Mouse (Mus musculus): ENCODE measurements around the gene Hip1. TPM values are rescaled to one million over a fixed set of nuclear protein-coding genes. Genes with fewer than 3 reads are reported as not detected.

Gene Hip1
- polyA plus RNA-seq, 1 experiment from 2014 or later = 40.9 TPM

- 75% methylated on average over 3 of the region's 3 CpGs for WGBS
- Histone ChIP-seq H3K9me3 (no peaks in the 10 kb centered on the region), H3K4me3 (replicated peaks) (no peak overlapping the region), H3K27me3 (no peaks in the 10 kb centered on the region), H3K27ac (no peak overlapping the region), H3K4me1 (replicated peaks) (no peaks in the 10 kb centered on the region), H3K9ac (replicated peaks) (no peak overlapping the region), H3K4me2 (replicated peaks) (no peak overlapping the region), H3K36me3 (no peaks in the 10 kb centered on the region)
- ATAC-seq = no peak
These were observed 15.6 kb downstream of the Hip1 start for GRCm38 (mm10) chr5:135529310-135529709.

GRCm38 (mm10) chr5:135527986-135528385 lies 16.9 kb downstream of the Hip1 start:
- no peaks in the 10 kb centered on the region; the same call in 1 of the 2 replicates for H3K9me3 ChIP-seq
- no peaks in the 10 kb centered on the region for H3K27me3 ChIP-seq
- no peak overlapping the region for H3K4me2 ChIP-seq (replicated peaks)
- H3K27ac ChIP-seq = no peak overlapping the region
- no peak for ATAC-seq
- no peaks in the 10 kb centered on the region for H3K36me3 ChIP-seq
- H3K9ac ChIP-seq (replicated peaks) = no peak overlapping the region
- H3K4me3 ChIP-seq (replicated peaks) = no peak overlapping the region
- H3K4me1 ChIP-seq (replicated peaks) = no peaks in the 10 kb centered on the region
- 34% methylated on average over 7 of the region's 7 CpGs for WGBS

- Histone ChIP-seq H3K36me3 (no peaks in the 10 kb centered on the region), H3K4me3 (replicated peaks) (no peak overlapping the region), H3K9me3 (no peaks in the 10 kb centered on the region; the same call in 1 of the 2 replicates), H3K4me1 (replicated peaks) (no peaks in the 10 kb centered on the region), H3K4me2 (replicated peaks) (no peak overlapping the region), H3K27ac (no peak overlapping the region), H3K27me3 (no peaks in the 10 kb centered on the region), H3K9ac (replicated peaks) (no peak overlapping the region)
- ATAC-seq = no peak
- WGBS = 87% methylated on average over 11 of the region's 11 CpGs
These were observed 20.0 kb downstream of the Hip1 start for GRCm38 (mm10) chr5:135524660-135525560.

GRCm38 (mm10) chr5:135524087-135524486 lies 20.8 kb downstream of the Hip1 start:
- Histone ChIP-seq H3K27ac (no peak overlapping the region), H3K9ac (replicated peaks) (no peak overlapping the region), H3K4me2 (replicated peaks) (no peak overlapping the region), H3K9me3 (no peaks in the 10 kb centered on the region; the same call in 1 of the 2 replicates), H3K36me3 (no peaks in the 10 kb centered on the region), H3K4me3 (replicated peaks) (no peak overlapping the region), H3K4me1 (replicated peaks) (no peaks in the 10 kb centered on the region), H3K27me3 (no peaks in the 10 kb centered on the region)
- ATAC-seq = no peak
- WGBS = 96% methylated on average over 2 of the region's 2 CpGs

- no peak overlapping the region for H3K9ac ChIP-seq (replicated peaks)
- no peak overlapping the region for H3K27ac ChIP-seq
- ATAC-seq = no peak
- H3K9me3 ChIP-seq = no peaks in the 10 kb centered on the region; the same call in 1 of the 2 replicates
- H3K36me3 ChIP-seq = no peaks in the 10 kb centered on the region
- no peak overlapping the region for H3K4me2 ChIP-seq (replicated peaks)
- H3K4me1 ChIP-seq (replicated peaks) = no peaks in the 10 kb centered on the region
- 91% methylated on average over 9 of the region's 9 CpGs for WGBS
- no peaks in the 10 kb centered on the region for H3K27me3 ChIP-seq
- no peak overlapping the region for H3K4me3 ChIP-seq (replicated peaks)
These were observed 22.7 kb downstream of the Hip1 start for GRCm38 (mm10) chr5:135522111-135522722.

- H3K9ac ChIP-seq (replicated peaks) = no peak overlapping the region
- H3K4me1 ChIP-seq (replicated peaks) = no peaks in the 10 kb centered on the region
- H3K4me2 ChIP-seq (replicated peaks) = no peak overlapping the region
- no peak for ATAC-seq
- WGBS = 88% methylated on average over 5 of the region's 5 CpGs
- no peak overlapping the region for H3K4me3 ChIP-seq (replicated peaks)
- H3K9me3 ChIP-seq = peaks cover 12% of the 10 kb centered on the region
- no peaks in the 10 kb centered on the region for H3K27me3 ChIP-seq
- peaks cover 15% of the 10 kb centered on the region; the same call in 1 of the 2 replicates for H3K36me3 ChIP-seq
- H3K27ac ChIP-seq = no peak overlapping the region
These were observed 27.5 kb downstream of the Hip1 start for GRCm38 (mm10) chr5:135517348-135517883.

- Histone ChIP-seq H3K27ac (no peak overlapping the region), H3K36me3 (peaks cover 15% of the 10 kb centered on the region; the same call in 1 of the 2 replicates), H3K27me3 (no peaks in the 10 kb centered on the region), H3K4me3 (replicated peaks) (no peak overlapping the region), H3K4me2 (replicated peaks) (no peak overlapping the region), H3K9me3 (peaks cover 12% of the 10 kb centered on the region), H3K9ac (replicated peaks) (no peak overlapping the region), H3K4me1 (replicated peaks) (peaks cover under 1% of the 10 kb centered on the region; the same call in 1 of the 2 replicates)
- no peak for ATAC-seq
- WGBS = 51% methylated on average over 4 of the region's 4 CpGs
These were observed 31.8 kb downstream of the Hip1 start for GRCm38 (mm10) chr5:135513131-135513530.

- Histone ChIP-seq H3K36me3 (peaks cover 5% of the 10 kb centered on the region; the same call in 1 of the 2 replicates), H3K27ac (no peak overlapping the region), H3K9me3 (peaks cover 11% of the 10 kb centered on the region), H3K4me2 (replicated peaks) (no peak overlapping the region), H3K4me3 (replicated peaks) (no peak overlapping the region), H3K9ac (replicated peaks) (no peak overlapping the region), H3K4me1 (replicated peaks) (peaks cover 10% of the 10 kb centered on the region), H3K27me3 (no peaks in the 10 kb centered on the region)
- no peak for ATAC-seq
- 64% methylated on average over 5 of the region's 5 CpGs for WGBS
These were observed 33.8 kb downstream of the Hip1 start for GRCm38 (mm10) chr5:135511105-135511504.

GRCm38 (mm10) chr5:135508284-135508683 lies 36.6 kb downstream of the Hip1 start:
- no peaks in the 10 kb centered on the region for H3K27me3 ChIP-seq
- H3K4me2 ChIP-seq (replicated peaks) = no peak overlapping the region
- 89% methylated on average over 3 of the region's 3 CpGs for WGBS
- H3K9ac ChIP-seq (replicated peaks) = no peak overlapping the region
- no peaks in the 10 kb centered on the region for H3K36me3 ChIP-seq
- H3K9me3 ChIP-seq = no peaks in the 10 kb centered on the region
- no peak overlapping the region for H3K4me3 ChIP-seq (replicated peaks)
- no peak for ATAC-seq
- H3K27ac ChIP-seq = no peak overlapping the region
- peaks cover 10% of the 10 kb centered on the region for H3K4me1 ChIP-seq (replicated peaks)

- Histone ChIP-seq H3K4me1 (replicated peaks) (peaks cover 10% of the 10 kb centered on the region), H3K9ac (replicated peaks) (no peak overlapping the region), H3K4me3 (replicated peaks) (no peak overlapping the region), H3K4me2 (replicated peaks) (no peak overlapping the region), H3K36me3 (no peaks in the 10 kb centered on the region), H3K9me3 (no peaks in the 10 kb centered on the region), H3K27me3 (no peaks in the 10 kb centered on the region), H3K27ac (0 out of 2 replicates have a peak overlapping the region, but pooled peaks have one; percentile 12)
- WGBS = 50% methylated on average over 18 of the region's 18 CpGs
- ATAC-seq = no peak
These were observed 37.2 kb downstream of the Hip1 start for GRCm38 (mm10) chr5:135507561-135508273.

GRCm38 (mm10) chr5:135505442-135505841 lies 39.5 kb downstream of the Hip1 start:
- Histone ChIP-seq H3K9ac (replicated peaks) (no peak overlapping the region), H3K36me3 (no peaks in the 10 kb centered on the region), H3K4me2 (replicated peaks) (no peak overlapping the region), H3K4me3 (replicated peaks) (no peak overlapping the region), H3K27me3 (no peaks in the 10 kb centered on the region), H3K9me3 (no peaks in the 10 kb centered on the region), H3K27ac (no peak overlapping the region), H3K4me1 (replicated peaks) (peaks cover 10% of the 10 kb centered on the region)
- ATAC-seq = no peak
- WGBS = 76% methylated on average over 5 of the region's 5 CpGs

Data from midbrain, embryonic 13.5 days (tissue).